Mouse (Mus musculus): ENCODE measurements around the gene Ndufb10. TPM values are rescaled to one million over a fixed set of nuclear protein-coding genes. Genes with fewer than 3 reads are reported as not detected.

Ndufb10 gene
- polyA plus RNA-seq, 1 experiment from 2014 or later: 347 TPM

DNA sequence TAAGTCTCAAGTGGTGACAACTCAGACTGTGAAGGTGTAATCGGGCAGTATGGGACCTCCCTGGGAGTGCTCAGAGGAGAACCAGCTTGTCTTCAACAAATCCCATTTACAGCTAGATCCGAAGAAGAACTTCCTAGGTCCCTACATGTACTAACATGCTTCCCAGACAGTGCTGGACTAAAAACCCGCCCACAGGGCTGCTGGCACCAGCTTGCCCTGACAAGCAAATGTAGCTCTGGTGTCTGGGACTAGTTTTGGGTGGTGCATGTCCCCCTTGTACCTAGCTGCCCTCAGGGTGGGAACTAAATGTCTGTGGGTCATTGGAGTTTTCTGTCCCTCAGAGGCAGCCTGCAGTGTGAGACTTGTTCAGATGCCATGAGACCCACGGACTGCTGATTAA, 27.2 kb upstream of the Ndufb10 start:
- H3K27ac ChIP-seq: no peak overlapping the region
- WGBS: 28% methylated on average over 4 of the region's 4 CpGs
- no peak overlapping the region for H3K4me2 ChIP-seq (replicated peaks)
- H3K9ac ChIP-seq: no peak overlapping the region
- no peak overlapping the region for H3K4me3 ChIP-seq (replicated peaks; ENCODE audit: low read length)
- 0 out of 2 replicates have a peak, but pooled peaks cover 10% of the 10 kb centered on the region for H3K4me1 ChIP-seq (replicated peaks; ENCODE audit: control insufficient read depth, insufficient read depth, low read length)
- H3K36me3 ChIP-seq (replicated peaks; ENCODE audit: control insufficient read depth, insufficient read depth): no peaks in the 10 kb centered on the region
- DNase-seq (ENCODE audit: low spot score) (no peak), ATAC-seq (ENCODE audit: low FRiP score) (no peak)
- H3K27me3 ChIP-seq (ENCODE audit: control insufficient read depth, insufficient read depth, low read length): peaks cover 64% of the 10 kb centered on the region
- H3K9me3 ChIP-seq (ENCODE audit: control insufficient read depth, low read length): no peaks in the 10 kb centered on the region

DNA sequence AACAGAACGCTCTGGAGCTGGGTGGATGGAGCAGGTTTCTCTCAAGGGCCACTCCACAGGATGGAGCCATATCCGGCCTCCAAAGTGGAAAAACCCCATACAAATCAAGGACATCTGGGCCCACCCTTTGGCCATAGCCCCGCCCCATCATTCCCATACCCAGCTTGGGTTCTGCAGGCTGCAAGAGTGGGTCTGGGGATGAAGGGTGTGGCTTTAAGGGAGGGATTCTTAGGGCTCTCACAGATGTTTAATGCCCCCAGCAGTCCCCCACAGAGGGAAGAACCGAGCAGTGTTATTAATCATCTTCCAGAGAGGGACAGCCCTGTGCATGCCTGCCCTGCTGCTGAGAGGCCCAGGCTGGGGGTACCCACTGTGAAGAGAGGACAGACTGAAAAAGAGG, 22.7 kb upstream of the Ndufb10 start:
- ATAC-seq (ENCODE audit: low FRiP score): no peak
- 47% methylated on average over 4 of the region's 4 CpGs for WGBS

GRCm38 (mm10) chr17:24745526-24746497, 21.5 kb upstream of the Ndufb10 start:
- H3K4me3 ChIP-seq (replicated peaks; ENCODE audit: low read length): no peak overlapping the region
- 20% methylated on average over 7 of the region's 7 CpGs for WGBS
- DNase-seq (ENCODE audit: low spot score): peak; percentile 95
- peak; percentile 71; the same call in 1 of the 2 replicates for ATAC-seq (ENCODE audit: low FRiP score)
- H3K9me3 ChIP-seq (ENCODE audit: control insufficient read depth, low read length): no peaks in the 10 kb centered on the region
- H3K4me1 ChIP-seq (replicated peaks; ENCODE audit: control insufficient read depth, insufficient read depth, low read length): no peaks in the 10 kb centered on the region
- H3K27me3 ChIP-seq (ENCODE audit: control insufficient read depth, insufficient read depth, low read length): peaks cover 11% of the 10 kb centered on the region
- no peak overlapping the region for H3K9ac ChIP-seq
- H3K27ac ChIP-seq: no peak overlapping the region
- no peak overlapping the region for H3K4me2 ChIP-seq (replicated peaks)
- no peaks in the 10 kb centered on the region for H3K36me3 ChIP-seq (replicated peaks; ENCODE audit: control insufficient read depth, insufficient read depth)

More for the DNA sequence above, 22.7 kb upstream of the Ndufb10 start:
- Histone ChIP-seq H3K4me1 (replicated peaks; ENCODE audit: control insufficient read depth, insufficient read depth, low read length) (no peaks in the 10 kb centered on the region), H3K4me2 (replicated peaks) (no peak overlapping the region), H3K36me3 (replicated peaks; ENCODE audit: control insufficient read depth, insufficient read depth) (no peaks in the 10 kb centered on the region), H3K9ac (no peak overlapping the region), H3K27ac (no peak overlapping the region), H3K27me3 (ENCODE audit: control insufficient read depth, insufficient read depth, low read length) (peaks cover 22% of the 10 kb centered on the region), H3K9me3 (ENCODE audit: control insufficient read depth, low read length) (no peaks in the 10 kb centered on the region), H3K4me3 (replicated peaks; ENCODE audit: low read length) (no peak overlapping the region)
- no peak for DNase-seq (ENCODE audit: low spot score)

GRCm38 (mm10) chr17:24744381-24744780, 20.1 kb upstream of the Ndufb10 start:
- ATAC-seq (ENCODE audit: low FRiP score) (no peak), DNase-seq (ENCODE audit: low spot score) (no peak)

DNA sequence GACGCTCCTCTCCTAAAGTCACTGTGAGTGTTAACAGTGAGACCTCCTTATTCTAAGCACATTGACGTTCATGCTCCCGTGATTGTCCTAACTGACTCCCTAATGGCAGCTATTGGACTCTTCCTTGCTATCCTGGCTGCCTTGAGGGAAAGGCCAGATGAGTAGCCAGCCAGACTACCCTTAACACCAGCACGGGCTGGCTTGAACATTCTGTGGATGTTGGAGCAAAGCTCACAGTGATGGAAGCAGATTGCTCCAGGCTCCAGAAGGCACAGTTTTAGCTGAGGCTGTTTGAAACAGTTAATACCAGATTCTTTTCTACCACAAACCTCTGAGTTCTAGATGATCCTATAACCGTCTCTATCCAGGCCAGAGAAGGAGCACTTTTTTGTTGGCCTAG, 19.6 kb upstream of the Ndufb10 start:
- Histone ChIP-seq H3K9ac (no peak overlapping the region), H3K27me3 (ENCODE audit: control insufficient read depth, insufficient read depth, low read length) (no peaks in the 10 kb centered on the region), H3K27ac (no peak overlapping the region), H3K36me3 (replicated peaks; ENCODE audit: control insufficient read depth, insufficient read depth) (0 out of 2 replicates have a peak, but pooled peaks cover 9% of the 10 kb centered on the region), H3K9me3 (ENCODE audit: control insufficient read depth, low read length) (no peaks in the 10 kb centered on the region), H3K4me3 (replicated peaks; ENCODE audit: low read length) (no peak overlapping the region), H3K4me2 (replicated peaks) (no peak overlapping the region), H3K4me1 (replicated peaks; ENCODE audit: control insufficient read depth, insufficient read depth, low read length) (no peaks in the 10 kb centered on the region)
- no peak for ATAC-seq (ENCODE audit: low FRiP score)
- WGBS: 83% methylated on average over 5 of the region's 5 CpGs
- DNase-seq (ENCODE audit: low spot score): no peak

More at GRCm38 (mm10) chr17:24744381-24744780, 20.1 kb upstream of the Ndufb10 start:
- Histone ChIP-seq H3K27me3 (ENCODE audit: control insufficient read depth, insufficient read depth, low read length) (no peaks in the 10 kb centered on the region), H3K4me1 (replicated peaks; ENCODE audit: control insufficient read depth, insufficient read depth, low read length) (no peaks in the 10 kb centered on the region), H3K27ac (no peak overlapping the region), H3K36me3 (replicated peaks; ENCODE audit: control insufficient read depth, insufficient read depth) (0 out of 2 replicates have a peak, but pooled peaks cover 9% of the 10 kb centered on the region), H3K4me2 (replicated peaks) (no peak overlapping the region), H3K9ac (no peak overlapping the region), H3K4me3 (replicated peaks; ENCODE audit: low read length) (no peak overlapping the region), H3K9me3 (ENCODE audit: control insufficient read depth, low read length) (no peaks in the 10 kb centered on the region)
- 69% methylated on average over 3 of the region's 3 CpGs for WGBS

- no peak for ATAC-seq (ENCODE audit: low FRiP score)
Observed at GRCm38 (mm10) chr17:24742307-24742706, 18.0 kb upstream of the Ndufb10 start.

GRCm38 (mm10) chr17:24739926-24740325, 15.6 kb upstream of the Ndufb10 start:
- Histone ChIP-seq H3K4me3 (replicated peaks; ENCODE audit: low read length) (no peak overlapping the region), H3K27me3 (ENCODE audit: control insufficient read depth, insufficient read depth, low read length) (no peaks in the 10 kb centered on the region), H3K9ac (no peak overlapping the region), H3K9me3 (ENCODE audit: control insufficient read depth, low read length) (no peaks in the 10 kb centered on the region), H3K4me1 (replicated peaks; ENCODE audit: control insufficient read depth, insufficient read depth, low read length) (peaks cover 13% of the 10 kb centered on the region; the same call in 1 of the 2 replicates), H3K4me2 (replicated peaks) (no peak overlapping the region), H3K27ac (no peak overlapping the region), H3K36me3 (replicated peaks; ENCODE audit: control insufficient read depth, insufficient read depth) (0 out of 2 replicates have a peak, but pooled peaks cover 9% of the 10 kb centered on the region)
- WGBS: 86% methylated on average over 8 of the region's 8 CpGs
- ATAC-seq (ENCODE audit: low FRiP score) (no peak), DNase-seq (ENCODE audit: low spot score) (no peak)

More at GRCm38 (mm10) chr17:24742307-24742706, 18.0 kb upstream of the Ndufb10 start:
- WGBS: 82% methylated on average over 8 of the region's 8 CpGs
- Histone ChIP-seq H3K9me3 (ENCODE audit: control insufficient read depth, low read length) (no peaks in the 10 kb centered on the region), H3K27ac (no peak overlapping the region), H3K4me1 (replicated peaks; ENCODE audit: control insufficient read depth, insufficient read depth, low read length) (0 out of 2 replicates have a peak, but pooled peaks cover under 1% of the 10 kb centered on the region), H3K27me3 (ENCODE audit: control insufficient read depth, insufficient read depth, low read length) (no peaks in the 10 kb centered on the region), H3K4me3 (replicated peaks; ENCODE audit: low read length) (no peak overlapping the region), H3K9ac (no peak overlapping the region), H3K4me2 (replicated peaks) (no peak overlapping the region), H3K36me3 (replicated peaks; ENCODE audit: control insufficient read depth, insufficient read depth) (0 out of 2 replicates have a peak, but pooled peaks cover 9% of the 10 kb centered on the region)
- DNase-seq (ENCODE audit: low spot score): no peak

GRCm38 (mm10) chr17:24738238-24738637, 14.0 kb upstream of the Ndufb10 start:
- Histone ChIP-seq H3K4me3 (replicated peaks; ENCODE audit: low read length) (no peak overlapping the region), H3K27ac (no peak overlapping the region), H3K9ac (no peak overlapping the region), H3K27me3 (ENCODE audit: control insufficient read depth, insufficient read depth, low read length) (no peaks in the 10 kb centered on the region), H3K4me1 (replicated peaks; ENCODE audit: control insufficient read depth, insufficient read depth, low read length) (peaks cover 13% of the 10 kb centered on the region; the same call in 1 of the 2 replicates), H3K9me3 (ENCODE audit: control insufficient read depth, low read length) (no peaks in the 10 kb centered on the region), H3K36me3 (replicated peaks; ENCODE audit: control insufficient read depth, insufficient read depth) (0 out of 2 replicates have a peak, but pooled peaks cover 9% of the 10 kb centered on the region), H3K4me2 (replicated peaks) (no peak overlapping the region)
- no peak for DNase-seq (ENCODE audit: low spot score)
- 78% methylated on average over 4 of the region's 4 CpGs for WGBS
- ATAC-seq (ENCODE audit: low FRiP score): no peak

DNA sequence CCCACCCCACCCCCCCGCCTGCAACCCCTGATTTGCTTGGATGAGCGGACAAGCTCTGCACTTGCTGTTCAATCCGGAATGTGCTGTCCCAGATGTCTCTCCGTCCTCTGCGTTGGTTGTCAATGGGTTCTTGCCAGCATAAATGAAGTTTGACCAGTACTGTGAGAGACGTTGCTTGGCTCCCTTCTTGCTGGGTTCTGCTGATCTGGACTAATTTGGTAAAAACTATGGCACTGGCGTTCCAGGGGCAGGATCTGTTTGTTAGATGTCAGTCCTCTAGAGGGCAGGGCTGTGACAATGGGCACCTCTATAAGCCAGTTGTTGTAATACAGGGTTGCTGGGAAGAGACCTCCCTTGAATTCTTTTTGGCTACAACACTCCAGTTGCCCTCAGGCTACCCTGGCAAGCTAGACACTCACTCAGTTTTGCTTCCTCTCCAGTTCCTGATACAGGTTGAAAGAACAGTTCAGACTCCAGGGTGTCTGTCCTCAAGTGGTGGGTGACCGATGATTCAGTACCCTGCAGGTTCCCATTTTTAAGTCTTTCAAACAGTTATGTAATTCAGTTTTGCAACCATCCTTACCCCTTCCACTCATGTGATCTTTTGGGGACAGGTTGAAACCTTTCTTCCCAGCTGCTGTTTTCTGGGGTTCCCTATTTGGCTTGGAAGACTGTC, 13.0 kb upstream of the Ndufb10 start:
- DNase-seq (ENCODE audit: low spot score): no peak
- H3K27ac ChIP-seq: no peak overlapping the region
- H3K4me2 ChIP-seq (replicated peaks): peak overlapping the region; percentile 86
- H3K9ac ChIP-seq: peak overlapping the region; percentile 59
- no peaks in the 10 kb centered on the region for H3K27me3 ChIP-seq (ENCODE audit: control insufficient read depth, insufficient read depth, low read length)
- H3K36me3 ChIP-seq (replicated peaks; ENCODE audit: control insufficient read depth, insufficient read depth): 0 out of 2 replicates have a peak, but pooled peaks cover 9% of the 10 kb centered on the region
- 24% methylated on average over 8 of the region's 8 CpGs for WGBS
- H3K4me3 ChIP-seq (replicated peaks; ENCODE audit: low read length): peak overlapping the region; percentile 53
- ATAC-seq (ENCODE audit: low FRiP score): no peak
- H3K9me3 ChIP-seq (ENCODE audit: control insufficient read depth, low read length): no peaks in the 10 kb centered on the region
- H3K4me1 ChIP-seq (replicated peaks; ENCODE audit: control insufficient read depth, insufficient read depth, low read length): peaks cover 13% of the 10 kb centered on the region; the same call in 1 of the 2 replicates

Measured in hindbrain, embryonic 14.5 days (tissue).